Mouse (Mus musculus): ENCODE data around the gene Kcnd2. TPM values are rescaled to one million over a fixed set of nuclear protein-coding genes. Genes with fewer than 3 reads are reported as not detected.

The Kcnd2 gene
- polyA plus RNA-seq, 1 experiment from 2014 or later: 0.90 TPM

DNA sequence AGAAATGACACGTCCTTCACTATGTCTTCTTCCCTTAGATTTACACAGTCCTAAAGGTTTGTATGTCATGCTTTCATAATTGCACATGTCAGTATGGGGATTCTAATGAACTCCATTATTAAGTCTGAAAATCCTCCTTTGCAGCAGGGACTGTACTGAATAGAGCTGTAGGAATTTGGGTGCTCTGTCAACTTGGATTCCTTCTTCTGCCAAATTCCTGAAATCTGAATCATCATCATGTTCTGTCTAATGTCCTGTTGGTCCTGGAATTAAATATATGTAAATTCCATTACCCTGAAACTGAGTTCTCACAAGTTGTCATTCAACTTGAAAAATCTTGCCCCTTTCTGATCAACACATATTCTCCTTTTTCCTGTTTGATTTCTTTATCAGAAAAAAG lies 532.2 kb downstream of the Kcnd2 start:
- Histone ChIP-seq H3K27me3 (ENCODE audit: low read depth, poor library complexity, severe bottlenecking) (no peaks in the 10 kb centered on the region), H3K9me3 (replicated peaks) (no peaks in the 10 kb centered on the region), H3K4me1 (no peaks in the 10 kb centered on the region), H3K36me3 (no peaks in the 10 kb centered on the region), H3K4me3 (no peak overlapping the region), H3K27ac (no peak overlapping the region)
- no peak for DNase-seq (ENCODE audit: low spot score)
- WGBS: 88% methylated on average over 1 of the region's 1 CpGs

- no peaks in the 10 kb centered on the region for H3K27me3 ChIP-seq (ENCODE audit: low read depth, poor library complexity, severe bottlenecking)
- no peaks in the 10 kb centered on the region for H3K9me3 ChIP-seq (replicated peaks)
- no peak overlapping the region for H3K4me3 ChIP-seq
- 0 out of 2 replicates have a peak, but pooled peaks cover 3% of the 10 kb centered on the region for H3K36me3 ChIP-seq
- H3K27ac ChIP-seq: no peak overlapping the region
- H3K4me1 ChIP-seq: peaks cover 12% of the 10 kb centered on the region; the same call in 1 of the 2 replicates
- no peak for DNase-seq (ENCODE audit: low spot score)
- WGBS: 93% methylated on average over 12 of the region's 12 CpGs
Observed at GRCm38 (mm10) chr6:21767787-21768221, 552.5 kb downstream of the Kcnd2 start.

- Histone ChIP-seq H3K27ac (peak overlapping the region; percentile 77), H3K4me3 (no peak overlapping the region), H3K36me3 (0 out of 2 replicates have a peak, but pooled peaks cover 3% of the 10 kb centered on the region), H3K9me3 (replicated peaks) (no peaks in the 10 kb centered on the region), H3K27me3 (ENCODE audit: low read depth, poor library complexity, severe bottlenecking) (no peaks in the 10 kb centered on the region), H3K4me1 (peaks cover 12% of the 10 kb centered on the region; the same call in 1 of the 2 replicates)
- WGBS: 92% methylated on average over 9 of the region's 9 CpGs
- no peak for DNase-seq (ENCODE audit: low spot score)
Observed at GRCm38 (mm10) chr6:21768745-21769446, 553.6 kb downstream of the Kcnd2 start.

- H3K9me3 ChIP-seq (replicated peaks): no peaks in the 10 kb centered on the region
- 79% methylated on average over 1 of the region's 1 CpGs for WGBS
- no peak overlapping the region for H3K4me3 ChIP-seq
- 0 out of 2 replicates have a peak, but pooled peaks cover 3% of the 10 kb centered on the region for H3K36me3 ChIP-seq
- no peak for DNase-seq (ENCODE audit: low spot score)
- no peak overlapping the region for H3K27ac ChIP-seq
- no peaks in the 10 kb centered on the region for H3K27me3 ChIP-seq (ENCODE audit: low read depth, poor library complexity, severe bottlenecking)
- peaks cover 12% of the 10 kb centered on the region; the same call in 1 of the 2 replicates for H3K4me1 ChIP-seq
Observed at GRCm38 (mm10) chr6:21769447-21769809, 554.1 kb downstream of the Kcnd2 start.

GRCm38 (mm10) chr6:21774213-21774916 lies 559.1 kb downstream of the Kcnd2 start:
- no peak overlapping the region for H3K4me3 ChIP-seq
- no peak for DNase-seq (ENCODE audit: low spot score)
- H3K27ac ChIP-seq: no peak overlapping the region
- 0 out of 2 replicates have a peak, but pooled peaks cover 5% of the 10 kb centered on the region for H3K4me1 ChIP-seq
- H3K9me3 ChIP-seq (replicated peaks): no peaks in the 10 kb centered on the region
- WGBS: 90% methylated on average over 7 of the region's 7 CpGs
- H3K27me3 ChIP-seq (ENCODE audit: low read depth, poor library complexity, severe bottlenecking): no peaks in the 10 kb centered on the region
- peaks cover 3% of the 10 kb centered on the region; the same call in 1 of the 2 replicates for H3K36me3 ChIP-seq

All from limb, embryonic 10.5 days (tissue).